Mouse (Mus musculus): ENCODE measurements at regions not wholly inside any gene's neighbourhood (a gene's known extent, or its start where the extent isn't known, plus 50 kb on each side); places are given as distances from the start of the nearest gene placed in this dataset.

GRCm38 (mm10) chr13:3742094-3742730 is 61.9 kb downstream of the Calml3 start:
- H3K4me1 ChIP-seq: 0 out of 2 replicates have a peak, but pooled peaks cover 4% of the 10 kb centered on the region
- H3K36me3 ChIP-seq (replicated peaks; ENCODE audit: low read length): no peaks in the 10 kb centered on the region
- no peaks in the 10 kb centered on the region for H3K27me3 ChIP-seq (replicated peaks)
- H3K4me3 ChIP-seq (replicated peaks): no peak overlapping the region
- TF ChIP-seq GATA1 (IDR thresholded peaks at IDR 0.05; ENCODE audit: borderline replicate concordance, low read length) (no peak), FLI1 (IDR thresholded peaks at IDR 0.05; ENCODE audit: low read length) (no peak)
- no peaks in the 10 kb centered on the region for H3K9me3 ChIP-seq

GRCm38 (mm10) chr13:3730699-3731021 is 73.5 kb downstream of the Calml3 start:
- H3K4me3 ChIP-seq (replicated peaks): no peak overlapping the region
- peaks cover 4% of the 10 kb centered on the region for H3K27me3 ChIP-seq (replicated peaks)
- TF ChIP-seq GATA1 (IDR thresholded peaks at IDR 0.05; ENCODE audit: borderline replicate concordance, low read length) (no peak), FLI1 (IDR thresholded peaks at IDR 0.05; ENCODE audit: low read length) (no peak)
- H3K4me1 ChIP-seq: no peaks in the 10 kb centered on the region; the same call in 1 of the 2 replicates
- no peaks in the 10 kb centered on the region for H3K9me3 ChIP-seq
- no peaks in the 10 kb centered on the region for H3K36me3 ChIP-seq (replicated peaks; ENCODE audit: low read length)

GRCm38 (mm10) chr13:3729926-3730698 is 74.0 kb downstream of the Calml3 start:
- TF ChIP-seq FLI1 (IDR thresholded peaks at IDR 0.05; ENCODE audit: low read length): no peak
- TF ChIP-seq GATA1 (IDR thresholded peaks at IDR 0.05; ENCODE audit: borderline replicate concordance, low read length): no peak
- Histone ChIP-seq H3K4me1 (no peaks in the 10 kb centered on the region; the same call in 1 of the 2 replicates), H3K27me3 (replicated peaks) (peaks cover 4% of the 10 kb centered on the region), H3K9me3 (no peaks in the 10 kb centered on the region), H3K36me3 (replicated peaks; ENCODE audit: low read length) (no peaks in the 10 kb centered on the region), H3K4me3 (replicated peaks) (no peak overlapping the region)

GRCm38 (mm10) chr13:3728888-3729287 is 75.2 kb downstream of the Calml3 start:
- H3K9me3 ChIP-seq: no peaks in the 10 kb centered on the region
- peaks cover 4% of the 10 kb centered on the region for H3K27me3 ChIP-seq (replicated peaks)
- H3K4me3 ChIP-seq (replicated peaks): no peak overlapping the region
- no peaks in the 10 kb centered on the region for H3K36me3 ChIP-seq (replicated peaks; ENCODE audit: low read length)
- no peak for TF ChIP-seq FLI1 (IDR thresholded peaks at IDR 0.05; ENCODE audit: low read length)
- no peak for TF ChIP-seq GATA1 (IDR thresholded peaks at IDR 0.05; ENCODE audit: borderline replicate concordance, low read length)
- H3K4me1 ChIP-seq: no peaks in the 10 kb centered on the region; the same call in 1 of the 2 replicates

- Histone ChIP-seq H3K27me3 (replicated peaks) (peaks cover 4% of the 10 kb centered on the region), H3K9me3 (no peaks in the 10 kb centered on the region; the same call in 1 of the 2 replicates), H3K4me3 (replicated peaks) (no peak overlapping the region), H3K36me3 (replicated peaks; ENCODE audit: low read length) (no peaks in the 10 kb centered on the region), H3K4me1 (no peaks in the 10 kb centered on the region; the same call in 1 of the 2 replicates)
- TF ChIP-seq GATA1 (IDR thresholded peaks at IDR 0.05; ENCODE audit: borderline replicate concordance, low read length): no peak
- no peak for TF ChIP-seq FLI1 (IDR thresholded peaks at IDR 0.05; ENCODE audit: low read length)
Measured at GRCm38 (mm10) chr13:3726331-3726781, 77.8 kb downstream of the Calml3 start.

- H3K4me3 ChIP-seq (replicated peaks): no peak overlapping the region
- no peaks in the 10 kb centered on the region for H3K36me3 ChIP-seq (replicated peaks; ENCODE audit: low read length)
Measured at GRCm38 (mm10) chr13:3725803-3726202, 78.3 kb downstream of the Calml3 start.

GRCm38 (mm10) chr13:3724313-3724712 is 79.8 kb downstream of the Calml3 start:
- H3K36me3 ChIP-seq (replicated peaks; ENCODE audit: low read length): no peaks in the 10 kb centered on the region
- TF ChIP-seq FLI1 (IDR thresholded peaks at IDR 0.05; ENCODE audit: low read length): no peak
- no peak for TF ChIP-seq GATA1 (IDR thresholded peaks at IDR 0.05; ENCODE audit: borderline replicate concordance, low read length)
- no peaks in the 10 kb centered on the region; the same call in 1 of the 2 replicates for H3K9me3 ChIP-seq
- H3K27me3 ChIP-seq (replicated peaks): peaks cover 3% of the 10 kb centered on the region
- no peaks in the 10 kb centered on the region; the same call in 1 of the 2 replicates for H3K4me1 ChIP-seq
- H3K4me3 ChIP-seq (replicated peaks): no peak overlapping the region

More at GRCm38 (mm10) chr13:3725803-3726202, 78.3 kb downstream of the Calml3 start:
- Histone ChIP-seq H3K9me3 (no peaks in the 10 kb centered on the region; the same call in 1 of the 2 replicates), H3K27me3 (replicated peaks) (peaks cover 4% of the 10 kb centered on the region), H3K4me1 (no peaks in the 10 kb centered on the region; the same call in 1 of the 2 replicates)
- TF ChIP-seq FLI1 (IDR thresholded peaks at IDR 0.05; ENCODE audit: low read length) (no peak), GATA1 (IDR thresholded peaks at IDR 0.05; ENCODE audit: borderline replicate concordance, low read length) (no peak)

GRCm38 (mm10) chr13:3723458-3724143 is 80.5 kb downstream of the Calml3 start:
- Histone ChIP-seq H3K4me3 (replicated peaks) (no peak overlapping the region), H3K36me3 (replicated peaks; ENCODE audit: low read length) (no peaks in the 10 kb centered on the region), H3K9me3 (no peaks in the 10 kb centered on the region; the same call in 1 of the 2 replicates), H3K4me1 (no peaks in the 10 kb centered on the region; the same call in 1 of the 2 replicates), H3K27me3 (replicated peaks) (peaks cover 3% of the 10 kb centered on the region)
- TF ChIP-seq GATA1 (IDR thresholded peaks at IDR 0.05; ENCODE audit: borderline replicate concordance, low read length) (no peak), FLI1 (IDR thresholded peaks at IDR 0.05; ENCODE audit: low read length) (no peak)

- TF ChIP-seq FLI1 (IDR thresholded peaks at IDR 0.05; ENCODE audit: low read length) (no peak), GATA1 (IDR thresholded peaks at IDR 0.05; ENCODE audit: borderline replicate concordance, low read length) (no peak)
- no peaks in the 10 kb centered on the region for H3K36me3 ChIP-seq (replicated peaks; ENCODE audit: low read length)
- no peak overlapping the region for H3K4me3 ChIP-seq (replicated peaks)
- H3K27me3 ChIP-seq (replicated peaks): peaks cover 6% of the 10 kb centered on the region
- no peaks in the 10 kb centered on the region for H3K4me1 ChIP-seq
- H3K9me3 ChIP-seq: no peaks in the 10 kb centered on the region
Measured at GRCm38 (mm10) chr13:3715019-3715418, 81.2 kb downstream of the Asb13 start.
